Mouse (Mus musculus) neural tube, embryonic 10.5 days (tissue): ENCODE measurements around the gene Rasl10b.

Experiments used
- DNase-seq: peaks from one replicate; pipeline ENCODE4 v3.0.0-alpha.2; 2017; ENCODE audit warnings: low spot score; ENCODE audit errors: extremely low spot score

The Rasl10b gene

DNA sequence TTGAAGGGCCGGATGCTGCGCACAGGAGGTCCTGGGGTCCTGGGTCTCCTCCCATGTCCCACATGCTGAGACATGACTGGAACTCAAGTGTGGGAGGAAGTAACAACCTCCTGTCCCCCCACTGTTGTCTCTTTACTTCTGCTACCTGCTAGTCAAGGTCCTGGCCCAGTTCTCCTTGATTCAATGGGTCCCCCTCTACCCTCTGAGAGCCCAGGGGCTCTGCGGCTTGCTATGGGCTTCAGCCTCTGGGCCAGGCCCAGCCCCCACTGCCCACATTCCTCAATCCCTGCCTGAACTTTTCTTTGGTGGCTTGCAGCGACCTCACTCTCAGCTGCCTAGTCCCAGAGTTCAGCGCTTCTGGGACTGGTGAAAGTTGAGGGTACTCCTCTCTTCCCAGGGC is 20.4 kb downstream of the Rasl10b start, which contains the start of gene Gas2l2:
Gene Gas2l2 (minus strand): TSS at position 101 of the 400 bp plus-strand sequence.
- DNase-seq: no peak

DNA sequence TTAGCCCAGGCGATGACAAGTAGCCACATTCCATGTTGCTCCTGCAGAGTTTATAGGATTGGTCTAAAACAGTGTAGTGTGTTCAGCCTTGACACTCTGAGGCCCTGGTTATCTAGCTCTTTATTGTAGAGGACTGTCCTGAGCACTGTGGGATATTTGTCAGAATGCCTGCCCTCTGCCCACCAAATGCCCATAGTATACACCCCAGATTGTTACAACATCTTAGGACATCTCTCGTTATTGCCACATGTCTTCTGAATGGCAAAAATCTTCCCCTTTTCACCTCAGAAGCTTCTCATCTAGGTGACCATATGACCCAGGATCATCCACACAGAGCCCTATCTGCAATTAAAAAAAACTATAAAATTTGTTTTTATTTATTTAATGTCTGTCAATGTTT is 23.6 kb downstream of the Rasl10b start:
- no peak for DNase-seq

DNA sequence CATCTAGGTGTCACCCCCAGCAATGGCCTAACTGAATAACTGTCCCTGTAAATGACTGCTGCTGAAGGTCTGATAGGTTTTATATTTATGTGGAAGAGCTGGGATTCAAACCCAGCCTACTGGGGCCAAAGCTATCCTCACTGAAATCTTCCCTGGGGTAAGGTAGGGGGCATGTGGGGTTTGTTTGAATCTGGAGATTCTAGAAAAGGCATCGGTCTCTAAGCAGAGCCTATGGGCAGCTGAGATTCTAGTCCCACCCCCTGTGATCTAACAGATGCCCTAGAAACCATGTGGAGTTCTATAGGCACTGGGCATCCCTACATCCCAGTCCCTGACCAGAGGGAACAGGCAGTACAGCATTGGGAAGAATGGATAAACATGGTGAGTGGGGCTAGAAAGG is 28.4 kb downstream of the Rasl10b start, which contains the start of gene 1700020L24Rik:
Gene 1700020L24Rik (plus strand): TSS at position 301 of the 400 bp plus-strand sequence.
- no peak for DNase-seq

DNA sequence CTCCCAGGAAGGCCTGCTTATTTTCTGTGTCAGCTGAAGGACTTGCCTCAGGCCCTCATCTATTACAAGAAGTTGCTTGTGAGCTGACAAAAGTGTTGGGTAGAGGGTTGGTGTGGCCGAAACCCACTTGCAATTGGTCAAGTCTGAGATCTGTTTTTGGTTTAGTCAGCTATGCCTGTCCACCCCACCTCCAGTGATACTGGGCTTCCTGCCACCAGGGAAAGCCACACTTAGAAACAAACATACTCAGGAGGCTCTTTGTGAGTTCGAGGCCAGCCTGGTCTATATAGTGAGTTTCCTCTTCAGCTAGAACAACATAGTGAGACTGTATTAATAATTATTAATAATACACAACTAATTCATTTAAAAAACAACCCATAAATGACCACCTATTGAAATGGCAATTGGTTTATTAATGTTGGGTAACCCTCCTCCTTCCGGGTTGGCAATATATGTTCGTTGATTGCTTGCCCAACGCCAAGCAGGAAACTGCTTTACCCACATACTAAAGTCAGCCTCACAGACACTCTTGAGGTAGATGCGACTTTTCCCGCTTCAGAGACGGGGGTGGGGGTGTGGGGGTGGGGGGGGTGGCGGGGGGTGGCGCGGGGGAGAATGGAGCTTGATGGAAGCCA is 30.6 kb downstream of the Rasl10b start:
- DNase-seq: no peak

DNA sequence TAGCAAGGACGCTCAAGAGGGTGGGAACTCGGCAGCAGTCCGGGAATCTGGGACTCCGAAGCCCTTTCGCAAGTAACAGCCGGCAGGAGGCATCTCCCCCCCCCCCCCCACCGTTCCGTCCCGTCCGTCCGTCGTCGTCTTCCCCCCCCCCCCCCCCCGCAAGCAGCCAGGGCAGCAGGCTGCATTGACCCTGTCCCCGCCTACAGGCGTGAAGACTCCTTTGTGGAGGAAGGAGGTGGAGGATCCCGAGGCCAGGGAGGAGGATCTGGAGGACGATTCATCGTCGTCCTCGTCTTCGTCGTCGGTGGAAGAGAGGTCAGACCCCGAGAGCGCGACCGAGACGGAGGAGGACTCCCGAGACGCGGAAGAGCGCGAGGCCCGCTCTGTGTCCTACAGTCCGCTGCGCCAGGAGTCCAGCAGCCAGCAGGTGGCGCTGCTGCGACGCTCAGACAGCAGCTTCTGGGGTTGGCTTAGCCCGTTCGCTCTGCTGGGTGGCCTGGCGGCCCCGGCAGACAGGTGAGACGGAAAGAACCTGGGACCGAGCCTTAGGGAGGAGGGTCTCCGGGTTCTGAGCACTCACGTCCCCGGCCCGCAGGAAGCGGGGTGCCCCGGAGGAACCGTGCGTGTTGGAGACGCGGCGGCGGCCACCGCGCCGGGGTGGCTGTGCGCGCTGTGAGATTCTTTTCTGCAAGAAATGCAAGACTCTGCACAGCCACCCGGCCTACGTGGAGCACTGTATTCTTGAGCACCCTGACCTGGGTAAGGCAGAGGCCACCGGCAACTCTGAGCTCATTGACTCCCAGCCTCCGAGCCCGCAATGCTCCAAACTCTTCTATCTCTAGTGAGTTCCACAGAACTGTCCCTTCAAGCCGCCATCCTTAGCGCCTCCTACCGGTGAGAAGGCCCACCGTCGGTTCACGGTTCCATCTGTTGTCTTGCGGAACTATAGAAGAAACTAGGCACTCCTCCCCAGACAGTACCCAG is 31.4 kb downstream of the Rasl10b start:
- peak; percentile 90 for DNase-seq

DNA sequence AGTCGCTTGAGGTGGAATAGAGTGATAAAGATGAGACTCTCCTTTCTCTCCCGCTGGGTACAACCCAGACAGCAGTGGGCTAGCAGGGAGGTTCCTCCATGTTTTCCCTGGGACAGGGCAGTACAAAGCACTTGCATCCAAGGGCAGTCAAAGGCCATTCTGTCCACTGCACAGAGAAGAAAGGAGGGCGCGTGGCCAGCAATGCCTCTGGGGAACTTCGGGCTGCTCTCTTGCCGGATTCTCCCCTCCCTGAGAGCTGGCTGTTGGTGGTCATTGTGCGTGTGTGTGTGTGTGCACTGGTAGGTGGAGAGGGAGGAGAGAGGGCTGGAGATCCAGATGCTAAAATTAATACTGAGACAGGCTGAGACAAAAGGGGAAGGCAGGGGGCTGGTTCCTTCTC is 32.3 kb downstream of the Rasl10b start:
- DNase-seq: no peak

DNA sequence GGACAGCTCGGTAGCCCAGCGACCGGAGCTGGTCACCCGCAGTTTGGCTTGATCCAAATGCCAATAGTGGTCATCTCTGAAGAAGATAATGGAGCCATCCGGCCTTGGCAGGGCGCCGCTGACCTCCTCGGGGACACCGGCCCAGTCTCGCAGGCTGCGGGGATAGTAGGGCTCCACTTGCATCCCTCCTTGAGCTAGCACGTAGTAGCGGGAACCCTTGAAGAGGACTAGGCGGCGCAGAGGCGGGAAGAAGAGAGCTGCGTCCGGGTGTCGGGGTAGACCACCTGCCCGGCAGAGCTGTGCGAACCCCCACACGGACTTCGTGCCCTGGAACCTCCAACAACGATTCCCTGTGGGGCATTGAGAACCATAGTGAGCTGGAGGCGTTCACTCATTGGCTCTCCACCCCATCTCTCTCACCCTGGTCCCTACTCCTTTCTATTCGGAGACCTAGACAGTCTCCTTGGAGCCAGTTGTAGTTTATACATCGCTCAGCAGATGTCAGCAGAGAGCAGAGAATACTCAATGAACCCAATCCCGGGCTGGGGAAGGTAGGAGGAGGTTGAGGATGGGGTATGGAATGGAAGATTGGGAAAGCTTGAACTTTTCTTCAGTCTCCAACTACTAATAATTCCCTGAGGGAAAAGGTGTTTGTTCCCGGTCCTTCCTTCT is 33.8 kb downstream of the Rasl10b start:
- peak; percentile 79 for DNase-seq

DNA sequence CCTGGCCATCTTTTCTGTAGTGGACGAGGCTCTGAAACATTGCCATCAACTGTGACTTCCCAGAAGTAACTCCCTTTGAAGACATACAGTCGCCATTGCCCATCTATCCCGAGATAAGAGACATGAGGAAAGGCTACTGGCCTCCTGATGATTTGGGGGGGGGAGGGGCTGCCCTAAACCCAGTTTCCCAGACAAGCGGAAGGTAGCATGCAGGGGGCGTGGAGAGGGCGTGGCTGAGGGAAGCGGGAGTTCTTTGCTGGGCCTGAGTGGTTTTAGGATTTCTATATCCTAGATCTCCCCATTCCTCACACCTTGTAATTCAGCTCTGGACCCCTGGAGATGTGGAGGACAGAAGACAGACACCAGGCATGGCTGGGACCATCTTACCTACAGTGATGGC is 34.9 kb downstream of the Rasl10b start:
- DNase-seq: no peak

DNA sequence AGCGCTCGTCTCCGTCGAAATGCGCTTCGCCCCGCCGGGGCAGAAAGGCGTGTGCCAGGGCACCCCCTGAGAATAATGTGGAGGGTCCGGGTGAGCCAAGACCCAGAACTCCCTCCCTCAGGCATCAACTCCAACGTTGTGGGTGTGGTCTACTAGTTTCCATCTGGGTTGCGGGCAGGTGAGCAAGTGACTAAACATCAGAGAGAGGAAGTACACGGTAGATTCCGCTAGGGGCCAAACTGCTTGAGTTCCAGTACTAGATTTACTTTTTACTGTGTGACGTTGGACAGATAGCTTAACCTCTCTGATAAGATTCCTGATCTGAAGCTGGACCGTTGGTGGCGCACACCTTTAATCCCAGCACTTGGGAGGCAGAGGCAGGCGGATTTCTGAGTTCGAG is 36.1 kb downstream of the Rasl10b start:
- no peak for DNase-seq

DNA sequence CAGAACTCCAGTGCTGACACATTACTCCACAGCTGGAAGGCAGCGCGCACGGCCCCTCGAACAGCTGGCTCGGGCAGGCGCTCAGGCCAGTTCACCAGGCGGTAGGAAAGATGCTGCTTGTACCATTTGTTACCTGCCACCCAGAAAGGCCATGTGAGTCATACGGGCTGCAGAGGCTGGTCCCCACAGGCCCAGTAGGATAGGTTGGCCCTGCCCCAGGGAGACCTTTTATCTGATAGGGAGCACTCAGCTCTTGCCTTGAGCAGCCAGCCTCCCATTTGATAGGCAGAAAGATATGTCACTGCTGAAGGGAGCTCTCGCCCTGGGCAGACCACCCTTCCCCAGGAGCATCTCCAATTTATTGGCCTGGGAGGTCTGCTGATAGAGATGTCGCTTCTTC is 38.7 kb downstream of the Rasl10b start:
- no peak for DNase-seq

DNA sequence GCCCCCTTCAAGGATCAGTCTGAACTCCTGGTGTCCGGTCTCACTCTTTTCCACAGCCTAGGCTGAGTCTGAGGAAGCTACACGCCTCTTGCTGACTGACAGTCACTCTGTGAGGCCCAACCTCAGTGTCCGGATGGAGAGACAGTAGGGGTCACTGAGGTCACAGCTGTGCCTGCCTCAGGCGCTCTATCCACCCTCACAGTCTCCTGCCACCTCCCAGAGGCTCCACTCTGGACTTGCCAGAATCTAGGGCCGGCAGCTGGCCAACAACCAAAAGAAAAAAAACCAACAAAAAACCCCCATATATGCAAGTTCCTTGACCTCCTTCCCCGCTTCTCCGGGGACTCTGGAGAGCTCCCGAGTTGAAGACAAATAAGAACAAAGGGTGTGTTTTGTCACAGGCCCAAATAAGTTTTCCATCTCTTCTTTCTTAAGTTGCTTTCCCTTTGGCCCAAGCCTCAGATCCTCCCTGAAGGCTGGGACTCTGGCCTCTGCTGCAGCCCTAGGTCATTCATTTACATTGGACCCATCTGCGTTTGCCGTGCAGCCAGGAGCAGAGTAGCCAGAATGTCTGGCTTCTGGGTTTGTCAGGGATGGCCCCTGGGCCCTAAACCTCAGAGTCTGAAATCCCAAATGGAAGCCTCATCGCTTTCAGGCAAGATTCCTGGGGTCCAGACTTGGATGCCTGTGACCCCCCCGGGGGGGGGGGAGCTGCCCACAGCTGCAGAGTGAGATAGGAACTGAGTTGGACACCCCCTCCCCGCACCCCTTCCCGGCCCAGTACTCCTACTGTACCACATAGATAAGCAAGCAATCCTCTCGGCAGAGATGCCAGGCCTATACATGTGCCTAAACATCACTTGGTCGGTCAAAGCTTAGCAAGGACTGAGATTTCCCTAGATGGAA is 39.3 kb downstream of the Rasl10b start:
- peak; percentile 57 for DNase-seq

DNA sequence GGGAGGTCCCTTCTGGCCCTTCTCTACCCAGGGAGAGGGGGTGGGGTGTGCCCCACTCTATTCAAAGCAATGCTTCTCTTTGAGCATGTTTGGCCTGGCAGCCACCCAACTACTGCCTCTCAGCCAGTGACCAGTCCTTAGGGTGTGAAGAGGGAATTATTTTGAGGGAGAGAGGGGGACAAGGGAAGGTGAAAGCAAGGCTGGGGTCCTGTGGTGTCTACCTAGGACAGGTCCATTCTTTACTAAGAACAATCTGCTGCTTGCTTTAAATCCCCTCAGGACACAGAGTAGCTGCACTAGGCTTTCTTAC is 39.9 kb downstream of the Rasl10b start:
- no peak for DNase-seq

DNA sequence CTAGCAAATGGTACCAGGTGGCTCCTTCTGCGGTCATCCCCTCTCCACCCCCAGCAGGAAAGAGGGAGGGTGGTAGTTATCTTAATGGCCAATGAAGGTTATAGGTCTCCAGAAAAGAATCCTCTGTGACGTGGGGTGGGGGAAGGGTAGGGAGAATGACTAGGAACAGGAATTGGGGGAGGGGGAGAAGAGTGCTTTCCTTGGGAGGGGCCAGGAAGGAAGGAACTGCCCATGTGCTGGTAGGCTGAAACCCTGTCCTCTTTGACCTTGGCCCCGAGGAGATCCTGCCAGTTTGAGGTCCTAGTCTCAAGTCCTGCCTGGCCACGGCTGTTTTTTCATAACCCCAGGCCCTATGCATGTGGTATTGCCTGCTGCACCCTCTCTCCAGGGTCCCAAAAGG is 40.4 kb downstream of the Rasl10b start:
- no peak for DNase-seq

DNA sequence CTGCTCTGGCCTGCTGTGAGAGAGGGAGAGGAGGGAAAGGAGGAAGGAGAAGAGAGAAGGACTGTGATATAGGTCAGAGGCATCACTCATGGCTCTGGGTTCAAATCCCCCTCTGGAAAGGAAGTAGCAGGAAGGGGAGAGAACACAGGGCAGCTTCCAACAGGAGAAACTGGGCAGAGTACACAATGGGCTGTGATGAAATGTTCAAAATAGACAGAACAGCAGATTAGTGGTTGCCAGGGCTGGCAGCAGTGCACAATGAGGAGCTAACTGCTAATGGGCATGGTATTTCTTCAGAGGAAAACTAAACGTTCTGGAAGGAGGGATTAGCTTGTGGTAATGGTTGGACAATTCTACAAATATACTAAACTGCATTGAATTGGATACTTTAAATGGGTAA is 41.6 kb downstream of the Rasl10b start:
- DNase-seq: no peak

DNA sequence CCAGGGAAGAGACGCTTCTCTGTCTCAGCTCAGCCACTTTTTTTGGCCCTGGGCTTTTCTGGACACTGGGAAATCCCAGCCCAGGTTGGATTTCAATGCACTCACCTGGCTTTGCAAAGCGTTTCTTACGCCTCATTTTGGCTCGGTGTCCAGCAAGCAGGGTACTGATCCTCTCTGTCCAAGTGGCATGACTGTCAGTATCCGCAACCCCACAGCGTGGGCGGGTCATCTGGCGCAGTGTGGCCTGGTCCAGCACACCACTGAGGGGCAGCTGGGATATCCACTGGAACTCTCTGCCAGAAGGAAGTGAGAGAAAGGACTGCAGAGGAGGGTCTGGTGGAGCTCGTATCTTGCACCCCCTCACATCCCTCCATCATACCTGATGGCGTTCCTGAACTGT is 42.3 kb downstream of the Rasl10b start:
- DNase-seq: no peak

DNA sequence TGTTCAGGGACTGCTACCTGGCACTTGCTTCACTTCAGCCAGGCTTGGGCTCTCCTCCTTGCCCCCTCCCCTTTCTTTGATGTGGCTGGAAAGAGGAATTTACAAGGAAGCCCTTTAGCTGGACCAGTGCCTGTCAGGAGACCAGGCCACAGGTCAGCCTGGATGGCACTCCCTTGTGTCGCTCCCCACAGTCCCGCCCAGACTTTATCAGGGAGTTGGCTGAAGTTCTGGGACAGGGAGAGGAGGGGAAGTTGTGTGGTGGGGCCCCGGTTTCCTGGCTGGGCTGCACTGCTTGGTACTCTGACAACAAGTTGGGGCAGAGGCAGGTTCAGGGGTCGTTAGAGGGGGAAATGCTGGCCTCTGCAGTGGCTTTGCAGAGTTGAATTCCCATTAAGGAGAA is 45.6 kb downstream of the Rasl10b start:
- no peak for DNase-seq

DNA sequence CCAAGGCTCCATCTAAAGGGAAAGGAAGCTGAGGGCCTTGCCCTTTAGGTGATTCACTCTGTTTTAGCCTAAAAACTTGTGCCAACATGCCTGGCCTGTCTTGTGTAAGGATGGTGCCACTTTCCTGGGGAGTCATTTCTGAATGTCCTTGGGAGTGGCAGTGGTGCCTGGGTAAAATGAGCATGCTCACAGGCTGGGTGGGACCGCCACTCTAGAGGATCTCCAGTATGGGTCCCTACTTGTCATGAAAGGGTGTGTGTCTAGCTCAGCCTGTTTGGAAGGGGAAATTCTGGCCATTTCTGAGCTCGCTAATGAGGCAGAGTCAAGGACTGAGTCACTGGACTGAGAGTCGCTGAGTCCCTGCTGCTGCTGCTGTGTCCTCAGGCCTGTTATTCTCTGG is 46.7 kb downstream of the Rasl10b start:
- DNase-seq: no peak

DNA sequence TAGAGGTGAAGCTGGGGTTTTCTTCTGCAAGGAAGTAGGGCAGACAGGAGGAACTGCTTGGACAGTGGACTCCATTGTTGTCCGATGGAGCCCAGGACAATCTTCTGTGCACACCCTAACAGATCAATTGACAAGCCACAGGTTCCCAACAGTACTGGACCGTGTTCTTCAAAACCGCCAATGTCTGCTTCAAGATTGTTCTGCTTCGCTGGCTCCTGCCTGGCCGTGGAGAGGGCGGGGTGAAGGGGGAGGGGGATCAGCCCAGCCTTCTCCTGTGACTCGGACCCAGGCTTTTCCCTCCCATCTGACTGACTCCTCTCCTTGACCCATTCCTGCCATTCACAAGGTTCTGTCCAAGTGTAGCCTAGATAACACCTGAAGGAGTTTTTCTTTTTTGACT is 48.3 kb downstream of the Rasl10b start:
- no peak for DNase-seq

DNA sequence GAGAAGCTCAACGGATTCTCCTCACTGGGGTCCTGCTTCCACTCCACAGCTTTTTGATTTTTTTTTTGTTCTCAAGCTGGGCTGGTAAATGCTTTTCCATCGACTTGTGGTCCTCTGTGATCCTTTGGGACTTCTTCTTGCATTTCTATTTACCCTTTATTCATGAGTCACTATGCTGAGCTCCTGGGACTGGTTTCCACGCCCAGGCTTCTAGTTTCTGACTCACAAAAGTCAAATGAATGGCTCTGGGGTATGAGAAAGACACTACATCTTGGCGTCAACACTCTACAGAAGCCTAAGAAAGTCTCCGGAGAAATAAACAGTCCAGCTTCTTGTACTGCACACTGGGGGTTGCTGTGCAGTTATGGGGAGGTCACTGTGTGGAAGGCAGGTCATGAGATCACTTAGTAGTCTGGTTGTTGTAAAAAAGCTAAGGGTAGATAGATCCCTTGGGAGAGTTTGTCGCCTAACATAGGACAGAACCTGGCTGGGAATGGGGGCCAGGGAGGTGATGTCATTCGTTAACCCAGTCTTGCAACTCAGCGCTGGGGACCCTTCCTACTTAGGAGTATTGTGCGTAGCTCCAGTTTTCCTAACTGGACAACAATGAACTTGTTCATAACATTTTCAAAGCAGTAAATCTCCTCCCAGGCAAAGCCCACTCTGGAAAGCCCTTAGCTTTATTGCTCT is 49.1 kb downstream of the Rasl10b start:
- no peak for DNase-seq

DNA sequence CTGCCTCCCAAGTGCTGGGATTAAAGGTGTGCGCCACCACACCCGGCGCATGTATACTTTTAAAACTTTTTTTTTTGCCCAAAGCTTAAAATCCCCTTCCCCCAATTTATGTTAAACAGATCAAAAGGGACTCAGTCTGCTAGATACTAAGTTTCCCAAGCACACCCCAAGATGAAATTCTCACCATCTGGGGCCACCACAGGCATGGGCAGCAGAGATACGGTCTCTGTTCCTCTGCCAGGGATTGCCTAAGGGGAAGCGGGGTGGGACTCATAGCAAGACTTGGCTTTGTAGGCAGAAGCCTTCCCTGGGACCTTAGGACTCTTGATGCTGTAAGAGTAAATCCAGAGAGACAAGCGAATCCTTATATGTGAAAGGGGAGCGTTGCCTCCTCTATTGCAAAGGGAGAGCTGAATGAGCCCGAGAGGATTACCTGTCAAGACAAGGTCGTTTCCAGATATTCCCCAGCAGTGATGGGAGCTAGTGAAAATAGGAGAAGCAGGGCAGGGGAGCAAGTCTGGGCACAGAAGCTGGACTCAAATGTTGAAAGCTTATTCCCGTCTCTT is 52.6 kb downstream of the Rasl10b start:
- DNase-seq: peak; percentile 13
